28 mouse cellular contexts compared by ENCODE assay signal in genomic region chr10:56062746-56063145, GRCm38 (mm10). TPM values are rescaled to one million over a fixed set of nuclear protein-coding genes. Genes with fewer than 3 reads are reported as not detected.
DNase-seq lines count a peak whose midpoint lies in the region; TF ChIP-seq lines count a peak whose summit lies in the region.
"Had no signal": no experiment of that assay in that cellular context is flagged by ENCODE, and none has a peak within 500 bp of the region (broad histone marks: within the 10 kb centered on the region; RNA-seq: fewer than 3 reads in every experiment).

No protein-coding gene starts in this region.

- DNase-seq in frontal cortex, adult 2 months (ENCODE audit: extremely low spot score in 1 of 2, low spot score in 1 of 2), result peak; percentile 36 to 66
- no peak for DNase-seq in frontal cortex, postnatal 25 days (ENCODE audit: low spot score in 2 of 2)
- DNase-seq in left cerebral cortex, adult 18-20 months (ENCODE audit: low spot score in 2 of 2), result peak; percentile 25 to 47
- no peak for DNase-seq in left cerebral cortex, adult 2 months (ENCODE audit: extremely low spot score in 1 of 2, low spot score in 2 of 2)
- peak; percentile 33 to 37 for DNase-seq in right cerebral cortex, adult 2 months (ENCODE audit: low spot score in 2 of 2)
- DNase-seq in right cerebral cortex, postnatal 4 days, result no peak
- DNase-seq in telencephalon, adult 2 months (ENCODE audit: low read depth, low spot score), result peak; percentile 35
- no peak for DNase-seq in adrenal gland, postnatal 36 days
- DNase-seq: adrenal gland, postnatal 10 days; B cell, adult 2 months; cerebellum, adult 11-12 months; cerebellum, adult 8-10 months; cerebellum, postnatal 10 days; cerebellum, postnatal 36 days; embryo, embryonic 11 days; gastrocnemius, postnatal 36 days; heart, adult 2 months; heart, postnatal 14 days; heart, postnatal 4 days had no signal

- intact Hi-C loops in left cerebral cortex, adult 2 months (cut with DNase I), result no loop called here

- no peak for TF ChIP-seq CTCF in left cerebral cortex, adult 2 months (IDR thresholded peaks at IDR 0.05)

- H3K27ac ChIP-seq in left cerebral cortex, adult 2 months, result no peak overlapping the region
- H3K27ac ChIP-seq: embryonic facial prominence, embryonic 10.5 days; embryonic facial prominence, embryonic 13.5 days; forebrain, embryonic 12.5 days; forebrain, embryonic 15.5 days; heart, adult 2 months; heart, embryonic 10.5 days; heart, embryonic 13.5 days; hindbrain, embryonic 14.5 days; hindbrain, postnatal 0 days had no signal

- no peak overlapping the region for H3K4me3 ChIP-seq in left cerebral cortex, adult 2 months
- H3K4me3 ChIP-seq: embryonic facial prominence, embryonic 10.5 days; embryonic facial prominence, embryonic 13.5 days; erythroblast, embryonic 14.5 days; forebrain, embryonic 12.5 days; forebrain, embryonic 15.5 days; heart, adult 2 months; heart, embryonic 10.5 days; heart, embryonic 13.5 days had no signal

RNA-seq across cellular contexts. Expression of gene Msl3l2, which starts 44.0 kb away (rescaled TPM):
- 16.9 and 19.2 TPM in 2 replicates for polyA plus RNA-seq in frontal cortex, adult 2 months (2012; rRNA removed)
- 10 to 100 TPM; 14.1 to 14.4 TPM for total RNA-seq in left cerebral cortex, adult 18-20 months (2021)
- 10 to 100 TPM; 12.5 to 14.0 TPM for total RNA-seq in left cerebral cortex, adult 2 months (2021)
- 1 to 10 TPM; 7.3 to 8.7 TPM for total RNA-seq in adrenal gland, postnatal 36 days (2021)

Comparison
In these comparisons a context has a peak if more than half of its experiments do, and no peak if none do; other contexts are left out.
1. DNase-seq: peak in frontal cortex, adult 2 months (2 of 2), left cerebral cortex, adult 18-20 months (2 of 2), right cerebral cortex, adult 2 months (2 of 2) and telencephalon, adult 2 months (single experiment); none in frontal cortex, postnatal 25 days (0 of 2), left cerebral cortex, adult 2 months (0 of 2), right cerebral cortex, postnatal 4 days (single experiment) and adrenal gland, postnatal 36 days (0 of 2).